Mouse (Mus musculus): ENCODE measurements at regions not wholly inside any gene's neighbourhood (a gene's known extent, or its start where the extent isn't known, plus 50 kb on each side); places are given as distances from the start of the nearest gene placed in this dataset.

GRCm38 (mm10) chr8:86971736-86972135 is 86.7 kb upstream of the N4bp1 start:
- DNase-seq: no peak

DNA sequence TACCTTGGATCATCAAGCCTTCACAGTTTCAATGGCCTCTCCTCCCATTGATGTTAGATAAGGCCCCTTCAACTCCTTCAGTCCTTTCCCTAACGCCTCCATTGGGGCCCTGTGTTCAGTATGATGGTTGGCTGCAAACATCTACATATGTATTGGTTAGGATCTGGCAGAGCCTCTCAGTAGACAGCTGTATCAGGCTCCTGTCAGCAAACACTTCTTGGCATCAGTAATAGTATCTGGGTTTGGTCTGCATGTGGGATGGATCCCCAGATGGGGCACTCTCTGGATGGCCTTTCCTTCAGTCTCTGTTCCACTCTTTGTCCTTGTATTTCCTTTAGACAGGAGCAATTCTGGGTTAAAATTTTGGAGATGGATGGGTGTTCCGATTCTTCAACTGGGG is 84.0 kb upstream of the N4bp1 start:
- DNase-seq: no peak

- no peak for DNase-seq
Observed at GRCm38 (mm10) chr8:86967891-86968311, 82.8 kb upstream of the N4bp1 start.

DNA sequence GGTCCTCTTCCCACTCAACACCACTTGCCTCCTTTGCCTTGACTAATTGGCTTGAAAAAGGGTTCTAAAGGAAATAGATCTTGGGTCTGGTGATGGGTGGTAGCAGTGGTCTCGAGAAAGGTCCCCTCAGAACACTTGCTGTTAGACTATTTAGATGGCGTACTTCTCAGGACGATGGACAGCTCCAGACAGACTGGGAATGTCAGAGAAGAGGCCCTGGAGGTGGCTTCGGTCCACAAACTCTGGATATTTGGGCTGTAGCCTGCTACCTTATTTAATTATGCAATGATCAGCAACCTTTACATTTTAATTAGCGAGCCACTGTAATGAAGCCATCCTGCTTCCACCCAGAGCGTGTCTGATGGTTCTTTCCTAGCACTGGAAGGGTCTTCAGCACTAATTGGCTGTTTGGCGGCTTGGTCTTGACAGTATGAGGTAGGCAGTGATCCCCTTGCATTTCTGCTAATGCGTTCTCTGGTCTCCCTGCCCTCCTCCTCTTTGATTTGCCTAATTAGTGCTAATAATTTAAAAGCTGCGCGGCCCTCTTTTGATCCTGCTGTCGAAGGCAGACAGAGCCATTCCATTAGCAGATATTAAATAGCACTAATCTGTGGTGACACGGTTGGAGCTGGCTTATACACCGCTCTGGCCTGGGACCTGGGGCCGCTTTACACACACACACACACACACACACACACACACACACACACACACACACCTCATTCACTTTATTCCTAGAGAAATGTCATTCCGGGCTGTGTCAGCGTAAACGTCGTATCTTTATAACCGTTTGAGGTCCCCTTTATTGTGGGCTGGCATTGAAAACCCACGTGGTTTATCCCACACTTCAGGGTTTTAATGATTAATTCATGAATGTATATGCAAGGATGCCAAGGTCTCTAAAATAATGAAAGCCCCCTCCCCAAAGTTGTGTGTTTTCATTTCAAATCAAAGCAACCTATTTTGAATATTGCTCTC is 76.4 kb upstream of the N4bp1 start:
- DNase-seq: no peak
